Mouse (Mus musculus) cerebellum, adult 18-20 months (tissue): Measurements from ENCODE around the gene Tcte1.

Experiments used
- DNase-seq, 2 experiments: peaks; one replicate each; pipeline ENCODE4 v3.0.0; 2021

Tcte1 gene

GRCm38 (mm10) chr17:45548541-45549512, 25.6 kb downstream of the Tcte1 start:
- DNase-seq = peak; percentile 79 to 82

- DNase-seq = peak; percentile 82 to 87
Measured at GRCm38 (mm10) chr17:45549617-45550181, 26.5 kb downstream of the Tcte1 start, which contains the start of gene Tmem151b. Gene Tmem151b, minus strand, starts transcription at chr17:45549677.

GRCm38 (mm10) chr17:45550253-45550652, 27.0 kb downstream of the Tcte1 start:
- no peak for DNase-seq

GRCm38 (mm10) chr17:45551249-45551796, 28.1 kb downstream of the Tcte1 start:
- no peak for DNase-seq

- peak; percentile 89 to 92 for DNase-seq
Measured at GRCm38 (mm10) chr17:45551816-45552451, 28.7 kb downstream of the Tcte1 start.

- DNase-seq = no peak
Measured at GRCm38 (mm10) chr17:45553065-45553464, 29.8 kb downstream of the Tcte1 start.

- no peak for DNase-seq
Measured at GRCm38 (mm10) chr17:45554420-45554819, 31.2 kb downstream of the Tcte1 start.

- peak; percentile 95 for DNase-seq
Measured at GRCm38 (mm10) chr17:45555452-45556106, 32.3 kb downstream of the Tcte1 start, which contains the start of gene Nfkbie. Gene Nfkbie, plus strand, starts transcription at chr17:45555703.

GRCm38 (mm10) chr17:45556107-45556489, 32.9 kb downstream of the Tcte1 start:
- DNase-seq = peak in 1 of 2 experiments; percentile 43

GRCm38 (mm10) chr17:45556514-45557245, 33.4 kb downstream of the Tcte1 start:
- DNase-seq = no peak

- DNase-seq = no peak
Measured at GRCm38 (mm10) chr17:45557246-45557824, 34.1 kb downstream of the Tcte1 start.

- DNase-seq = peak in 1 of 2 experiments; percentile 45
Measured at GRCm38 (mm10) chr17:45557998-45558862, 35.0 kb downstream of the Tcte1 start.

- peak; percentile 54 to 55 for DNase-seq
Measured at GRCm38 (mm10) chr17:45559732-45560525, 36.7 kb downstream of the Tcte1 start.

- DNase-seq = peak in 1 of 2 experiments; percentile 28
Measured at GRCm38 (mm10) chr17:45563216-45563615, 40.0 kb downstream of the Tcte1 start.

GRCm38 (mm10) chr17:45563655-45564530, 40.7 kb downstream of the Tcte1 start, which contains the start of gene Slc35b2:
Gene Slc35b2, plus strand, starts transcription at chr17:45563874.
- DNase-seq = peak; percentile 93 to 95

- peak in 1 of 2 experiments; percentile 39 for DNase-seq
Measured at GRCm38 (mm10) chr17:45564531-45565084, 41.4 kb downstream of the Tcte1 start.

- no peak for DNase-seq
Measured at GRCm38 (mm10) chr17:45565103-45565502, 41.9 kb downstream of the Tcte1 start.

- no peak for DNase-seq
Measured at GRCm38 (mm10) chr17:45566031-45566359, 42.8 kb downstream of the Tcte1 start.
